Mouse (Mus musculus) stomach, postnatal 0 days (tissue): ENCODE measurements around the gene Prkce. TPM values are rescaled to one million over a fixed set of nuclear protein-coding genes. Genes with fewer than 3 reads are reported as not detected.

Experiments used
- ATAC-seq: fragments of 200-750 bp; cut with Nextera tagmentation; 2 replicates; pipeline ENCODE4 v1.8.0; 2017; ENCODE audit not compliant: low FRiP score, low TSS enrichment
- DNase-seq: peaks from one replicate; pipeline ENCODE4 v3.0.0-alpha.2; 2016; ENCODE audit warnings: low spot score
- H3K27ac ChIP-seq: fragments of 300-500 bp; sonication (generic); replicated peaks from 2 replicates; pipeline ENCODE4 v1.5.1; 2014; ENCODE audit warnings: mild to moderate bottlenecking, control low read depth
- H3K27me3 ChIP-seq: fragments of 300-500 bp; sonication (generic); 2 replicates; pipeline ENCODE4 v1.6.1; 2014; ENCODE audit warnings: low read length; ENCODE audit not compliant: control insufficient read depth, insufficient read depth
- H3K36me3 ChIP-seq: fragments of 300-500 bp; sonication (generic); 2 replicates; pipeline ENCODE4 v1.6.1; 2014; ENCODE audit warnings: low read length, mixed read lengths; ENCODE audit not compliant: control insufficient read depth, insufficient read depth
- H3K4me1 ChIP-seq: fragments of 300-500 bp; sonication (generic); replicated peaks from 2 replicates; pipeline ENCODE4 v1.6.1; 2014; ENCODE audit warnings: antibody characterized with exemption; ENCODE audit not compliant: control insufficient read depth, insufficient read depth
- H3K4me2 ChIP-seq: fragments of 300-500 bp; sonication (generic); replicated peaks from 2 replicates; pipeline ENCODE4 v1.6.1; 2014; ENCODE audit warnings: low read depth, mild to moderate bottlenecking, control low read depth, moderate library complexity
- H3K4me3 ChIP-seq: fragments of 300-500 bp; sonication (generic); 2 replicates; pipeline ENCODE4 v1.5.1; 2014; ENCODE audit warnings: low read depth, low read length, control low read depth
- H3K9ac ChIP-seq: fragments of 300-500 bp; sonication (generic); 2 replicates; pipeline ENCODE4 v1.6.1; 2014; ENCODE audit warnings: mild to moderate bottlenecking, low read length, control low read depth, mixed read lengths
- H3K9me3 ChIP-seq: fragments of 300-500 bp; sonication (generic); 2 replicates; pipeline ENCODE4 v1.6.1; 2016; ENCODE audit warnings: low read length; ENCODE audit not compliant: control insufficient read depth
- CTCF ChIP-seq: IDR thresholded peaks from 2 replicates; pipeline ENCODE4 v1.5.1; 2016; ENCODE audit warnings: antibody characterized with exemption, low read depth, mild to moderate bottlenecking, moderate library complexity
- EP300 ChIP-seq: optimal IDR thresholded peaks from 2 replicates; pipeline ENCODE3; 2016; ENCODE audit warnings: antibody characterized with exemption
- WGBS: fragments of 180-500 bp; shearing (Covaris S2); extraction: QIAGEN DNeasy Blood & Tissue Kit; methylation state at CpG from one replicate; pipeline ENCODE4 v1.1.7; 2014; 5-methylcytosine and 5-hydroxymethylcytosine counted together
- polyA plus RNA-seq: library from polyadenylated mRNA; unstranded; fragments of >200 nt; fragmentation: Nextera tagmentation; extraction: Ambion mirVana; gene quantifications from 2 replicates; pipeline ENCODE4 v1.2.1, GENCODE M21; 2015

The Prkce gene
- polyA plus RNA-seq, 1 experiment from 2014 or later: 3.4 TPM

DNA sequence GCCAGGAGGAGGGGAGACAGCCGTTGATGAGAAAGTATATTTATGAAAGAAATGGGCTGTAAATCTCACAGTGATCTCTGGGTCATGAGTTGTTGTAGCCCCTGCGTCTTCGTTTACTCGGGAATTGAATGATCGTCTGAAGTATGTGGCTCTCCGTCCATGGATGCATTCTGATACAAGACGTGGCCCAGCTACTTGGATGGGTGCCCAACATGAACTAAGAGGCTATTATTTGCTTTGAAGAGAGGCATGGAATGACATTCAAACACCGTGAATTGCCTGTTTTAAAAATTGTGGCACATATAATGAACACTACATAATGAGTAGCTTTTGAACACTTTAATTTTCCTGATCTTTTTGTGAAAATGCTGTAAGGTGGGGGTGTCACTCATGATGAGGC is 93.5 kb downstream of the Prkce start:
- no peak for ATAC-seq
- DNase-seq: no peak
- WGBS: 25% methylated on average over 8 of the region's 8 CpGs
- H3K27me3 ChIP-seq: no peaks in the 10 kb centered on the region
- H3K27ac ChIP-seq: no peak overlapping the region
- no peaks in the 10 kb centered on the region for H3K36me3 ChIP-seq
- no peak overlapping the region for H3K9ac ChIP-seq
- no peaks in the 10 kb centered on the region for H3K9me3 ChIP-seq
- no peaks in the 10 kb centered on the region for H3K4me1 ChIP-seq
- TF ChIP-seq EP300 (no peak), CTCF (no peak)
- no peak overlapping the region for H3K4me3 ChIP-seq
- H3K4me2 ChIP-seq: no peak overlapping the region

DNA sequence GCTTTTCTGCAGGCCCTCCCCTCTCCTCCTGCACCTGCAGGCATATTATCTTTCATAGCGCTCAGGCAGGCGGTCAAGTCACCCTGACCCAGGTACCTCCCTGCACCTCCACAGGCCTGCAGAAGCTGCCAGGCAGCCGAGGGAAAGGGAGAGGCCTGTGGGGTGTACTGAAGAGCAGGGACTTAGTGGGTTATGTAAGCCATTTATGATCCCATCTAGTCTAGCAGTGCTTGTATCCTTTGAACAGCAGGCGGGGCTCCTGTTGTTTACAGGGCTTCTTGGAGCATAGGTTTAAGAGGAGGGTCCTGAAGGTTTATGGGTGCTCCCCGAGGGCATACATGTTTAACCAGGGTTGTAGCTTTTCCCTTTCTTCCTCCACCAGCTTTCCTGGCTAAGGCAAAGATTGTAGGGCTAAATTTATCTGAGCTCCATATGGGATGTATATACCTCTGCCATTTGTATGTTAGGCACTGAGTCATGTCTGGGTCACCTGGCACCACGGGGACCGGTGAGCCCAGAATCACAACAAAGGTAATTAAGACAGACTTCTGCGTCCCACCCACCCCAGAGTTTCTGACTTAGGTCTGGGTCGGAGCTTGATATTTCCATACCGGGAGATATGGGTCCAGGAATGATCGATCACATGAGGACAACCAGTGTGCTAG is 96.5 kb downstream of the Prkce start:
- Histone ChIP-seq H3K27ac (no peak overlapping the region), H3K4me2 (no peak overlapping the region), H3K27me3 (no peaks in the 10 kb centered on the region), H3K4me3 (no peak overlapping the region), H3K9ac (no peak overlapping the region), H3K9me3 (no peaks in the 10 kb centered on the region), H3K4me1 (no peaks in the 10 kb centered on the region), H3K36me3 (no peaks in the 10 kb centered on the region)
- TF ChIP-seq EP300: no peak
- TF ChIP-seq CTCF: no peak
- DNase-seq (no peak), ATAC-seq (no peak)
- WGBS: 83% methylated on average over 11 of the region's 11 CpGs

DNA sequence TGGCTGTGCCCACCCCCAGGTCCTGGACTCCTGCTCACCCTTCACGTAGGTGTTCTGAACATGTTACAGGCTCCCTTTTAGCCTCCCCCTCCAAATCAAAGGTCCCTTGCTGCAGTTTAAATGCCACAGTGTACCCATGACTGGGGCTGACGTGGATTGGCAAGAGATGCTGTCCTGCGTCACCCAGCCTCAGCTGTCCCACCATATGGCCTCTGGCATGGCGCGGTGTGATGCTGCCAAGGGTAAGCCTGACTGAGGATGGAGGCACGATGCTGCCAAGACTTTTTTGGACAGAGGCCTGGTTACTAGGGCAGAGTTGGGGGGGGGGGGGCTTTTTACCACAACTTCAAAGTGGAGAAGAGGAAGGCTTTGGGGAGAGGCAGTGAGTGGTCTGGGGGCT is 98.5 kb downstream of the Prkce start:
- Histone ChIP-seq H3K4me2 (no peak overlapping the region), H3K4me1 (no peaks in the 10 kb centered on the region), H3K36me3 (no peaks in the 10 kb centered on the region), H3K27ac (no peak overlapping the region), H3K9me3 (no peaks in the 10 kb centered on the region), H3K9ac (no peak overlapping the region), H3K4me3 (no peak overlapping the region), H3K27me3 (no peaks in the 10 kb centered on the region)
- peak; percentile 38; the same call in 1 of the 2 replicates for ATAC-seq
- no peak for DNase-seq
- TF ChIP-seq EP300 (no peak), CTCF (no peak)
- WGBS: 77% methylated on average over 6 of the region's 6 CpGs

DNA sequence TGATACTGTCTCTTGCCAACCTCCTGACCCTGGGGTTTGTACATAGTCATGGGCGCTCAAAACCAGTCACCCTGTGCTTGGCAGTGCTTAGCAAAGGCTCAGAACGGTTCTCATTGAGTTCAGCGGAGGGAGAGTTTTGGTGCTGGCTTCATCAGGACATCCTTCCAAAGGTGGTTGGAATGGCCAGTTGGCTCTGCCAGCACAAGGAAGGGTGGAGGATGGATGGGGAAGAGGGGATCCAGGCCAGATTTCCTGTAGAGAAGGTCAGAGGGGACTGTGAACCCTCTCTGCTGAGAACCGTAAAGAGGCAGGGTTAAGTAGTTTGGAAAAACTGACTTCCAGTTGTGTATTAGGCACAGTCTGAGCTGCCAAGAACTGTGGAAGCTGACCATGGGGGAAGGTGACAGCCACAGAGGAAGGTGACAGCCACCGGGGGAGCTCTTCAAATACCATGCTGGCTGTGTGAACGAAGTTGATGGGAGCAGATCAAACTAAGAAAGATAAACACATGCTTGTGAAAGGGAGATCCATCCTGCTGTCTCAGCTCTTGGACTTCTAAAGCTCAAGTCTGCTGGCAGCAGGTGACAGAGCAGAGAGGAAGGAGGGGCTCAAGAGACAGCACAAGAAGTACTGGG is 99.7 kb downstream of the Prkce start:
- Histone ChIP-seq H3K9me3 (no peaks in the 10 kb centered on the region), H3K4me2 (no peak overlapping the region), H3K9ac (no peak overlapping the region), H3K27ac (no peak overlapping the region), H3K4me3 (no peak overlapping the region), H3K27me3 (no peaks in the 10 kb centered on the region; the same call in 1 of the 2 replicates), H3K4me1 (no peaks in the 10 kb centered on the region), H3K36me3 (no peaks in the 10 kb centered on the region)
- TF ChIP-seq CTCF: no peak
- no peak for TF ChIP-seq EP300
- ATAC-seq (no peak), DNase-seq (no peak)
- 62% methylated on average over 6 of the region's 6 CpGs for WGBS

DNA sequence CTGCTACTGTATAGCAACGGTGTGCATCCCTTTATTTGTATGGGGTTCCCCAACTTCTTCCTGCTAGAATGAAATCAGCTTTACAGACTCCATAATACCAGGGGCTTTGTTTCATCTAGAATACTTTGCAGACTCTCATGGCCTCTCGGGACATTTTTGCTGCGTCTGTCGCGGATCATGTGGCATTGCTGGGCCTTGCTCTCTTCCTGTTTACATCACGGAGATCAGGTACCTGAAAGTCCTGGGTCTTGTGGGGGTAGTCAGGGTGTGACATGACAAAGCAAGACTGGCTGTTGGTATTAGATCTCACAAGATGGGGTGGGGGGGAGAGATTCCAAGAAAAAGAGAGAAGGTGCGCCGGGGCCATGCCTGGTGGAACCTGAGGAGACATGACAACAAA is 102.1 kb downstream of the Prkce start:
- DNase-seq (no peak), ATAC-seq (no peak)
- Histone ChIP-seq H3K4me3 (no peak overlapping the region), H3K9me3 (no peaks in the 10 kb centered on the region), H3K36me3 (no peaks in the 10 kb centered on the region), H3K4me1 (no peaks in the 10 kb centered on the region), H3K27me3 (no peaks in the 10 kb centered on the region; the same call in 1 of the 2 replicates), H3K9ac (no peak overlapping the region), H3K4me2 (no peak overlapping the region), H3K27ac (no peak overlapping the region)
- TF ChIP-seq EP300: no peak
- no peak for TF ChIP-seq CTCF
- WGBS: 87% methylated on average over 8 of the region's 8 CpGs

DNA sequence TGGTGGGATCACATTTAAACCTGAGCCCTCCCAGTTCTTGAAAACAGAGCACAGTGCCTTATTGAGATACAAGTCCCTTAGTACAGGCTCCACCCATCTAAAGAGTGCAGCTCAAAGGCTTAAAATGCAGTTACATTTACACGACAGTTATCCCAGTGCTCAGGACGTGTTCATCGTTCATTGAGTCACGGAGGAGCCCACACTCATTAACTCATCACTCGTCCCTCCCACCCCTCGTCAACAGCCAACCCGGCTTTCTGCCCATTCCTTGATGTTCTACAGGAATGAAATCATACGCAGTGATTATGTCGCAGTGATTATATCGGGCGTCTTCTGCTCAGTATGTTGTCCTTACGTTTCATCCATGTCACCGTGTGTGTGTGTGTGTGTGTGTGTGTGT is 102.9 kb downstream of the Prkce start:
- Histone ChIP-seq H3K4me3 (no peak overlapping the region), H3K36me3 (no peaks in the 10 kb centered on the region), H3K4me1 (no peaks in the 10 kb centered on the region), H3K9ac (no peak overlapping the region), H3K27ac (no peak overlapping the region), H3K27me3 (no peaks in the 10 kb centered on the region; the same call in 1 of the 2 replicates), H3K9me3 (no peaks in the 10 kb centered on the region), H3K4me2 (no peak overlapping the region)
- DNase-seq: no peak
- WGBS: 86% methylated on average over 13 of the region's 13 CpGs
- TF ChIP-seq EP300 (no peak), CTCF (no peak)
- no peak for ATAC-seq
